Mouse (Mus musculus): ENCODE results near the gene Jarid2.

DNA sequence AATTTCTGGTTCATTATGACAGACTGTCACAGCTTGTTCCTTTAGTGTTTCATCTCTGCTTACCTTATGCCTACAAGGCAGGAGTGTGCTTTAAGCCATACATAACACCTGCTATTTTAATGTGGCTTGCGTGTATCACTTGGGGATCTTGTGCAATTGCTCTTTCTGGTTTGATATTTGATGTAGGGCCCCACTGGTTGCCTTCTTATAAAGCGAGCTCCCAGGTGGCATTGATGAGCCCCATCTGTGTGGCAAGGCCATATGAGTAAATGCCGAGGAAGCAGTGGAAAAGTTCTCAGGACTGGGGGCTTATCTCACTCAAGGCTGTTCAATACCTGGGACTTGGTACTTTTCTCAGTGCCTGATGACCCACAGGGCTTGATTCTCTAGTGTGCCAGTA lies 43.5 kb downstream of the Jarid2 start:
- no peak for TF ChIP-seq CTCF (IDR thresholded peaks at IDR 0.05)
- TF ChIP-seq EP300 (IDR thresholded peaks at IDR 0.05; ENCODE audit: insufficient read depth, low read depth, low read length): no peak
- no peak for TF ChIP-seq POLR2A (IDR thresholded peaks at IDR 0.05; ENCODE audit: insufficient read depth, low read depth, low read length)

All from heart, adult 2 months (tissue).